Mouse (Mus musculus): ENCODE data around the gene Ccl2. TPM values are rescaled to one million over a fixed set of nuclear protein-coding genes. Genes with fewer than 3 reads are reported as not detected.

Ccl2 gene
- polyA plus RNA-seq, 1 experiment from 2014 or later = 8.3 TPM

- H3K9me3 ChIP-seq (ENCODE audit: control insufficient read depth, low read length) = no peaks in the 10 kb centered on the region
- H3K27ac ChIP-seq (ENCODE audit: low read length) = no peak overlapping the region
- no peak overlapping the region for H3K4me3 ChIP-seq (ENCODE audit: low read length)
- no peak overlapping the region for H3K9ac ChIP-seq (ENCODE audit: low read depth, low read length)
- no peak for ATAC-seq
- H3K4me1 ChIP-seq (ENCODE audit: control insufficient read depth, insufficient read depth, low read length) = peaks cover 2% of the 10 kb centered on the region; the same call in 1 of the 2 replicates
- no peaks in the 10 kb centered on the region for H3K27me3 ChIP-seq (replicated peaks; ENCODE audit: control insufficient read depth, insufficient read depth, low read length)
- 53% methylated on average over 8 of the region's 8 CpGs for WGBS
- H3K4me2 ChIP-seq (ENCODE audit: low read depth, low read length) = no peak overlapping the region
- no peaks in the 10 kb centered on the region for H3K36me3 ChIP-seq (ENCODE audit: control insufficient read depth, insufficient read depth, low read length)
These were observed 23.8 kb upstream of the Ccl2 start for GRCm38 (mm10) chr11:82011411-82012193.

GRCm38 (mm10) chr11:82013756-82014155, 21.6 kb upstream of the Ccl2 start:
- Histone ChIP-seq H3K9me3 (ENCODE audit: control insufficient read depth, low read length) (no peaks in the 10 kb centered on the region), H3K9ac (ENCODE audit: low read depth, low read length) (no peak overlapping the region), H3K27ac (ENCODE audit: low read length) (no peak overlapping the region; the same call in 1 of the 2 replicates), H3K27me3 (replicated peaks; ENCODE audit: control insufficient read depth, insufficient read depth, low read length) (no peaks in the 10 kb centered on the region), H3K4me2 (ENCODE audit: low read depth, low read length) (no peak overlapping the region), H3K4me3 (ENCODE audit: low read length) (no peak overlapping the region), H3K36me3 (ENCODE audit: control insufficient read depth, insufficient read depth, low read length) (no peaks in the 10 kb centered on the region), H3K4me1 (ENCODE audit: control insufficient read depth, insufficient read depth, low read length) (peaks cover 2% of the 10 kb centered on the region; the same call in 1 of the 2 replicates)
- no peak for ATAC-seq
- WGBS = 46% methylated on average over 1 of the region's 1 CpGs

GRCm38 (mm10) chr11:82015066-82015465, 20.3 kb upstream of the Ccl2 start:
- H3K9me3 ChIP-seq (ENCODE audit: control insufficient read depth, low read length) = no peaks in the 10 kb centered on the region
- no peak overlapping the region for H3K27ac ChIP-seq (ENCODE audit: low read length)
- WGBS = 38% methylated on average over 2 of the region's 2 CpGs
- H3K36me3 ChIP-seq (ENCODE audit: control insufficient read depth, insufficient read depth, low read length) = no peaks in the 10 kb centered on the region
- peaks cover 6% of the 10 kb centered on the region; the same call in 1 of the 2 replicates for H3K4me1 ChIP-seq (ENCODE audit: control insufficient read depth, insufficient read depth, low read length)
- no peak overlapping the region for H3K9ac ChIP-seq (ENCODE audit: low read depth, low read length)
- no peaks in the 10 kb centered on the region for H3K27me3 ChIP-seq (replicated peaks; ENCODE audit: control insufficient read depth, insufficient read depth, low read length)
- no peak for ATAC-seq
- H3K4me2 ChIP-seq (ENCODE audit: low read depth, low read length) = no peak overlapping the region
- no peak overlapping the region for H3K4me3 ChIP-seq (ENCODE audit: low read length)

- Histone ChIP-seq H3K4me1 (ENCODE audit: control insufficient read depth, insufficient read depth, low read length) (0 out of 2 replicates have a peak, but pooled peaks cover 4% of the 10 kb centered on the region), H3K9me3 (ENCODE audit: control insufficient read depth, low read length) (no peaks in the 10 kb centered on the region), H3K9ac (ENCODE audit: low read depth, low read length) (no peak overlapping the region), H3K27ac (ENCODE audit: low read length) (no peak overlapping the region), H3K27me3 (replicated peaks; ENCODE audit: control insufficient read depth, insufficient read depth, low read length) (no peaks in the 10 kb centered on the region), H3K4me3 (ENCODE audit: low read length) (no peak overlapping the region), H3K4me2 (ENCODE audit: low read depth, low read length) (no peak overlapping the region), H3K36me3 (ENCODE audit: control insufficient read depth, insufficient read depth, low read length) (no peaks in the 10 kb centered on the region)
- no peak for ATAC-seq
- WGBS = 80% methylated on average over 3 of the region's 3 CpGs
These were observed 19.1 kb upstream of the Ccl2 start for GRCm38 (mm10) chr11:82016181-82016780.

- Histone ChIP-seq H3K36me3 (ENCODE audit: control insufficient read depth, insufficient read depth, low read length) (no peaks in the 10 kb centered on the region), H3K4me3 (ENCODE audit: low read length) (no peak overlapping the region), H3K4me1 (ENCODE audit: control insufficient read depth, insufficient read depth, low read length) (0 out of 2 replicates have a peak, but pooled peaks cover 4% of the 10 kb centered on the region), H3K9ac (ENCODE audit: low read depth, low read length) (no peak overlapping the region), H3K27me3 (replicated peaks; ENCODE audit: control insufficient read depth, insufficient read depth, low read length) (no peaks in the 10 kb centered on the region), H3K4me2 (ENCODE audit: low read depth, low read length) (no peak overlapping the region), H3K27ac (ENCODE audit: low read length) (no peak overlapping the region), H3K9me3 (ENCODE audit: control insufficient read depth, low read length) (no peaks in the 10 kb centered on the region)
- no peak for ATAC-seq
- WGBS = 34% methylated on average over 2 of the region's 2 CpGs
These were observed 16.0 kb upstream of the Ccl2 start for GRCm38 (mm10) chr11:82019389-82019788.

- Histone ChIP-seq H3K36me3 (ENCODE audit: control insufficient read depth, insufficient read depth, low read length) (no peaks in the 10 kb centered on the region), H3K4me1 (ENCODE audit: control insufficient read depth, insufficient read depth, low read length) (0 out of 2 replicates have a peak, but pooled peaks cover 4% of the 10 kb centered on the region), H3K27ac (ENCODE audit: low read length) (no peak overlapping the region), H3K9ac (ENCODE audit: low read depth, low read length) (no peak overlapping the region), H3K9me3 (ENCODE audit: control insufficient read depth, low read length) (no peaks in the 10 kb centered on the region), H3K27me3 (replicated peaks; ENCODE audit: control insufficient read depth, insufficient read depth, low read length) (no peaks in the 10 kb centered on the region), H3K4me3 (ENCODE audit: low read length) (no peak overlapping the region), H3K4me2 (ENCODE audit: low read depth, low read length) (no peak overlapping the region)
- ATAC-seq = no peak
These were observed 15.6 kb upstream of the Ccl2 start for GRCm38 (mm10) chr11:82019793-82020192.

GRCm38 (mm10) chr11:82021406-82021805, 14.0 kb upstream of the Ccl2 start:
- ATAC-seq = no peak
- 0 out of 2 replicates have a peak, but pooled peaks cover 4% of the 10 kb centered on the region for H3K4me1 ChIP-seq (ENCODE audit: control insufficient read depth, insufficient read depth, low read length)
- H3K36me3 ChIP-seq (ENCODE audit: control insufficient read depth, insufficient read depth, low read length) = no peaks in the 10 kb centered on the region
- H3K4me2 ChIP-seq (ENCODE audit: low read depth, low read length) = no peak overlapping the region
- H3K27me3 ChIP-seq (replicated peaks; ENCODE audit: control insufficient read depth, insufficient read depth, low read length) = no peaks in the 10 kb centered on the region
- H3K27ac ChIP-seq (ENCODE audit: low read length) = no peak overlapping the region
- WGBS = 53% methylated on average over 3 of the region's 3 CpGs
- no peaks in the 10 kb centered on the region for H3K9me3 ChIP-seq (ENCODE audit: control insufficient read depth, low read length)
- no peak overlapping the region for H3K9ac ChIP-seq (ENCODE audit: low read depth, low read length)
- H3K4me3 ChIP-seq (ENCODE audit: low read length) = no peak overlapping the region

GRCm38 (mm10) chr11:82022504-82023056, 12.8 kb upstream of the Ccl2 start:
- WGBS = 88% methylated on average over 6 of the region's 6 CpGs
- ATAC-seq = no peak
- Histone ChIP-seq H3K9me3 (ENCODE audit: control insufficient read depth, low read length) (no peaks in the 10 kb centered on the region), H3K27ac (ENCODE audit: low read length) (no peak overlapping the region), H3K4me2 (ENCODE audit: low read depth, low read length) (no peak overlapping the region), H3K9ac (ENCODE audit: low read depth, low read length) (no peak overlapping the region), H3K4me3 (ENCODE audit: low read length) (no peak overlapping the region), H3K27me3 (replicated peaks; ENCODE audit: control insufficient read depth, insufficient read depth, low read length) (no peaks in the 10 kb centered on the region), H3K36me3 (ENCODE audit: control insufficient read depth, insufficient read depth, low read length) (no peaks in the 10 kb centered on the region), H3K4me1 (ENCODE audit: control insufficient read depth, insufficient read depth, low read length) (0 out of 2 replicates have a peak, but pooled peaks cover 4% of the 10 kb centered on the region)

GRCm38 (mm10) chr11:82023769-82024168, 11.6 kb upstream of the Ccl2 start:
- ATAC-seq = no peak
- Histone ChIP-seq H3K4me2 (ENCODE audit: low read depth, low read length) (no peak overlapping the region), H3K9me3 (ENCODE audit: control insufficient read depth, low read length) (no peaks in the 10 kb centered on the region), H3K4me1 (ENCODE audit: control insufficient read depth, insufficient read depth, low read length) (0 out of 2 replicates have a peak, but pooled peaks cover 4% of the 10 kb centered on the region), H3K27ac (ENCODE audit: low read length) (no peak overlapping the region), H3K36me3 (ENCODE audit: control insufficient read depth, insufficient read depth, low read length) (no peaks in the 10 kb centered on the region), H3K4me3 (ENCODE audit: low read length) (no peak overlapping the region), H3K9ac (ENCODE audit: low read depth, low read length) (no peak overlapping the region), H3K27me3 (replicated peaks; ENCODE audit: control insufficient read depth, insufficient read depth, low read length) (no peaks in the 10 kb centered on the region)
- 72% methylated on average over 4 of the region's 4 CpGs for WGBS
